Mouse (Mus musculus) liver, embryonic 14.5 days (tissue): ENCODE measurements around the gene Sh3rf1.

Source experiments
- CTCF ChIP-seq: IDR thresholded peaks from 2 replicates; pipeline ENCODE4 v1.5.1; 2016; ENCODE audit warnings: antibody characterized with exemption, low read depth, control low read depth
- EP300 ChIP-seq: IDR thresholded peaks from 2 replicates; pipeline ENCODE4 v1.6.1; 2016; ENCODE audit warnings: antibody characterized with exemption, low read depth

DNA sequence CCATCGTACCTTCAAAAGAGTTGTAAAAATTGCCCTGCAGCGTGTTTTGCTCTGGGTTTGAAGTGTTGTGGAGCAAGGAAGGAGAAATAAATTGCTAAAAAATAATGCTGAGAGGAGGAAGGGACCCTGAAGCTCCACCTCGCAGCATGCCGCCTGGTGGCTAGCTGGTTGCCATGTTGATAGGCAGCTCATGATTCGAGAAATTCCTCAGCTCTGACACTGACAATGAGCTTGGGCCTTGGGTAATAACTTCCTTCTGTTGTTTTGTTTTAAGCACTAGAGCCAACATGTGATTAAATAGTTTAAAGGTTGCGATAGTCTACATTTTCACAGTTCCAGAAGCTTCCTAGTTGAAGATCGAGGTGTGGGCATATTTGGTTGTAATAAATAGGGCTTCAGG, 89.3 kb downstream of the Sh3rf1 start:
- no peak for TF ChIP-seq EP300
- no peak for TF ChIP-seq CTCF
